Mouse (Mus musculus): Measurements from ENCODE around the gene Olfr314. TPM values are rescaled to one million over a fixed set of nuclear protein-coding genes. Genes with fewer than 3 reads are reported as not detected.
"Not testable (repeated sequence)": the region's sequence is repeated elsewhere in the genome, so short reads cannot be mapped to it uniquely, and the experiment has no call there.

The Olfr314 gene
- total RNA-seq, 2 experiments from 2014 or later, result not detected

- DNase-seq, result not testable (repeated sequence)
These were observed 49.8 kb downstream of the Olfr314 start for GRCm38 (mm10) chr11:58832541-58832940.

Other genes starting within 250 kb of the Olfr314 start
- gene Olfr330, start 248.1 kb upstream of the Olfr314 start, total RNA-seq (2021), result not detected
- not detected for gene Olfr329-ps, start 236.5 kb upstream of the Olfr314 start, total RNA-seq (2021)
- gene Olfr328, start 227.3 kb upstream of the Olfr314 start, total RNA-seq (2021), result not detected
- not detected for gene Olfr224, start 212.4 kb upstream of the Olfr314 start, total RNA-seq (2021)
- gene Olfr325, start 205.2 kb upstream of the Olfr314 start, total RNA-seq (2021), result not detected
- gene Olfr324, start 187.8 kb upstream of the Olfr314 start, total RNA-seq (2021), result not detected
- not detected for gene 2210407C18Rik, start 166.9 kb upstream of the Olfr314 start, total RNA-seq (2021)
- not detected for gene Olfr323, start 152.5 kb upstream of the Olfr314 start, total RNA-seq (2021)
- under 1 TPM; 0.36 to 1.00 TPM for gene Trim58, start 142.5 kb upstream of the Olfr314 start, total RNA-seq (2021)
- not detected for gene Olfr322, start 124.2 kb upstream of the Olfr314 start, total RNA-seq (2021)
- gene Olfr320, start 101.9 kb upstream of the Olfr314 start, total RNA-seq (2021), result not detected
- gene Olfr319, start 83.8 kb upstream of the Olfr314 start, total RNA-seq (2021), result not detected
- gene Olfr318, start 58.9 kb upstream of the Olfr314 start, total RNA-seq (2021), result not detected
- not detected for gene Olfr317, start 43.7 kb upstream of the Olfr314 start, total RNA-seq (2021)
- not detected for gene Olfr316, start 30.2 kb upstream of the Olfr314 start, total RNA-seq (2021)
- gene Olfr315, start 9.8 kb upstream of the Olfr314 start, total RNA-seq (2021), result not detected
- gene Fam183b, start 19.0 kb downstream of the Olfr314 start, total RNA-seq (2021), result 1 to 10 TPM; 2.5 to 3.3 TPM
- gene Olfr313, start 32.0 kb downstream of the Olfr314 start, total RNA-seq (2021), result not detected
- not detected for gene Olfr312, start 46.3 kb downstream of the Olfr314 start, total RNA-seq (2021)
- gene Olfr311, start 56.3 kb downstream of the Olfr314 start, total RNA-seq (2021), result not detected
- 1 to 10 TPM; 3.5 to 7.5 TPM for gene Gm12258, start 64.2 kb downstream of the Olfr314 start, total RNA-seq (2021)
- 1 to 10 TPM; 5.5 to 8.2 TPM for gene 2810021J22Rik, start 84.3 kb downstream of the Olfr314 start, total RNA-seq (2021)
- 1 to 10 TPM; 4.7 to 6.7 TPM for gene Zfp39, start 121.3 kb downstream of the Olfr314 start, total RNA-seq (2021)
- 1 to 10 TPM; 1.2 to 2.1 TPM for gene Btnl10, start 135.0 kb downstream of the Olfr314 start, total RNA-seq (2021)
- 100 to 1,000 TPM; 154 to 156 TPM for gene Rnf187, start 156.0 kb downstream of the Olfr314 start, total RNA-seq (2021)
- 10 to 100 TPM; 23.0 to 32.1 TPM for gene Hist3h2ba, start 166.0 kb downstream of the Olfr314 start, total RNA-seq (2021)
- gene Hist3h2a, start 171.7 kb downstream of the Olfr314 start, total RNA-seq (2021), result 10 to 100 TPM; 30.8 to 37.5 TPM
- under 1 TPM; 0.09 TPM for gene Trim17, start 171.7 kb downstream of the Olfr314 start, total RNA-seq (2021)
- 10 to 100 TPM; 19.7 to 24.3 TPM for gene Trim11, start 195.1 kb downstream of the Olfr314 start, total RNA-seq (2021)